Mouse (Mus musculus) large intestine, adult 2 months (tissue): ENCODE data around the gene Arhgef28. TPM values are rescaled to one million over a fixed set of nuclear protein-coding genes. Genes with fewer than 3 reads are reported as not detected.
A peak's percentile ranks its signal among the peaks of the same experiment; 100 is the strongest.

ENCODE experiments used
- DNase-seq: peaks from one replicate; pipeline ENCODE4 v3.0.0-alpha.2; 2012; ENCODE audit warnings: low read depth, low spot score
- WGBS: fragments of 180-500 bp; shearing (Covaris S2); methylation state at CpG from one replicate; pipeline ENCODE4 v1.1.7; 2018; 5-methylcytosine and 5-hydroxymethylcytosine counted together
- polyA plus RNA-seq: library from polyadenylated mRNA; depleted of rRNA; stranded (reverse); fragments of >200 nt; gene quantifications from 2 replicates; pipeline ENCODE4 v1.2.3, GENCODE M21; 2012

Gene Arhgef28
- polyA plus RNA-seq, 1 experiment = 2.9 TPM

GRCm38 (mm10) chr13:97999130-97999529 lies 207.1 kb downstream of the Arhgef28 start:
- no peak for DNase-seq
- 86% methylated on average over 8 of the region's 8 CpGs for WGBS

- 48% methylated on average over 8 of the region's 8 CpGs for WGBS
These were observed 207.7 kb downstream of the Arhgef28 start for GRCm38 (mm10) chr13:97998570-97998969.

DNA sequence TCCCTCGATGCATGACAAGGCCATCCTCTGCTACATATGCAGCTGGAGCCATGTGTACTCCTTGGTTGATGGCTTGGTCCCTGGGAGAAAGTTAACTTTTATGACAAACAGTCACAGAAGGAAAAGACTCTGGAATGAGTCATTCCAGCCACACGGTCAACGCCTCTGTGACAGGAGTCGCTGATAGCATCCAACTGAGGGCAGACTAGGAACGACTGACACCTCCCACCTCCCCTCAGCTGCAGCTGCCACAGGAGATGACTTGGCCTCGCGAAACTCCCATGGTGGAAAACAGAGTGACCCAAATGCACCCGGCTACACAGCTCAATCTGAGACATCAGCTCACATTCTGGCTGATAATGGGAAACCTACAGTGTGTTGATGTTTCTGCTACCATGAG lies 215.3 kb downstream of the Arhgef28 start:
- WGBS = 18% methylated on average over 8 of the region's 8 CpGs
- DNase-seq = no peak

More at GRCm38 (mm10) chr13:97998570-97998969, 207.7 kb downstream of the Arhgef28 start:
- no peak for DNase-seq

- no peak for DNase-seq
- WGBS = 93% methylated on average over 6 of the region's 6 CpGs
These were observed 217.4 kb downstream of the Arhgef28 start for GRCm38 (mm10) chr13:97988796-97989195.

DNA sequence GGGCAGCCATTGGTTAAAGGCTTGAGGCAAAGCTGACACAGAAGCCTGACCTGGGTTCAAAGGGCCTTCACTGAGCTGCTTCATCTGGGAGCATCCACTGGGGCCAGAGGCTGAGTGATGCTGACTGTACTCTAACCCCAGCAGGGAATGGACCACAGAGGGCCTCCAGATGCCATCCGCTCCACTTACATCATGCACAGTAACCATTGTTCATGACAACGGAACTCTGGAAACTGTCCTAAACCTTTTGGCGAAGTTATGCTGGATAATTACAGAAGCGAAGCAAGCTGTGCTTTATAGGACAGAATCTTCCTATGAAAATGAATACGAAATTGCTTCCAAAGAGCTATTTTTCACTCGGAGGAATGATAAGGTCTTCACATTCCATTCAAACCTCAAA lies 219.5 kb downstream of the Arhgef28 start:
- no peak for DNase-seq
- 88% methylated on average over 6 of the region's 6 CpGs for whole genome bisulfite sequencing

GRCm38 (mm10) chr13:97977104-97977503 lies 229.1 kb downstream of the Arhgef28 start:
- WGBS = 40% methylated on average over 9 of the region's 9 CpGs
- no peak for DNase-seq

- 28% methylated on average over 2 of the region's 2 CpGs for WGBS
- peak; percentile 89 for DNase-seq
These were observed 229.6 kb downstream of the Arhgef28 start for GRCm38 (mm10) chr13:97976642-97977041.

- peak; percentile 39 for DNase-seq
- WGBS = 13% methylated on average over 6 of the region's 6 CpGs
These were observed 231.6 kb downstream of the Arhgef28 start for GRCm38 (mm10) chr13:97974532-97975194.

- DNase-seq = no peak
- 57% methylated on average over 4 of the region's 4 CpGs for WGBS
These were observed 232.3 kb downstream of the Arhgef28 start for GRCm38 (mm10) chr13:97973915-97974314.

DNA sequence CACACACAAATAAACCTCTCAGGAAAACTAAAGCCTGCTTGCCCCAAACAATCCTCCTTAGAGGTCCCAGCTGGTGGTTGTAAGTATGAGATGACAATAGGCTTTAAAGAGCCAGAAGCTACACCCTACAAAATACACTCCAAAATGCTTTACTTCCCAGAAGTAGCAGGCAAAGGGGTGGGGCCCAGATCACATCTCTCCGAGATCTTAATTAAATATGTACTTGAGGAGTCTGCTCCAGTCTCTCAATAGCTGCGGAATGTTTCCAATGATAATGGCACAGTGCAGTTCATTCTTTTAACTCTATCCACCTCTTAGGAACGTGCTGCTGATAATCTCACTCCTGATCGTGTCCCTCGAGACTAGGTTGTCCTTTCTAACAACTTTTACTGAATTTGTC lies 240.2 kb downstream of the Arhgef28 start:
- DNase-seq = no peak

DNA sequence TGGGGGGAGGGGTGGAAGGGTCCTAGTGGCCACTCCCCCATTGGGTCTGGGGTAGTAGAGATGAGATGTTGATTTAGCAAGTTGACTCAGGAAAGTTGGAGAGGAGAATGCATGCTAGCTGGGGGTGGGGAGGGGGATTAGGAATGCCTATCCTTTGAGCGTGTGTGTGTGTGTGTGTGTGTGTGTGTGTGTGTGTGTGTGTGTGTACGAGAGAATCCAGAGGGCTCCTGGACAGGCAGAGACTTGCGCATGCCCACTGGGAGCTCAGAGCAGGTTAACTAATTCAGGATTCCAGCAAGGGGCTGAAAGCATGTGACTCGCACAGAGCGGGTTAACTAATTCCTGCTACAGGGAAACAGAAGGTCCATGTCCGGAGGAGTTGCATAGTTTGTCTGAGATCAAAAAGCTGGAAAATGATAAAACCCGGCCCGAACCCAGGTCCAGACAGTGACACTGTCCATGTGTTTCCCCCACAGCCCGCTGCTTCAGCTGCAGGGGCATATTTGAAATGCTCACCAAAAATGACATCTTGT lies 241.3 kb downstream of the Arhgef28 start:
- 83% methylated on average over 9 of the region's 9 CpGs for WGBS
- no peak for DNase-seq

More for the DNA sequence above, 240.2 kb downstream of the Arhgef28 start:
- WGBS = 59% methylated on average over 5 of the region's 5 CpGs

GRCm38 (mm10) chr13:97960142-97960541 lies 246.1 kb downstream of the Arhgef28 start:
- no peak for DNase-seq
- 76% methylated on average over 4 of the region's 4 CpGs for whole genome bisulfite sequencing

DNA sequence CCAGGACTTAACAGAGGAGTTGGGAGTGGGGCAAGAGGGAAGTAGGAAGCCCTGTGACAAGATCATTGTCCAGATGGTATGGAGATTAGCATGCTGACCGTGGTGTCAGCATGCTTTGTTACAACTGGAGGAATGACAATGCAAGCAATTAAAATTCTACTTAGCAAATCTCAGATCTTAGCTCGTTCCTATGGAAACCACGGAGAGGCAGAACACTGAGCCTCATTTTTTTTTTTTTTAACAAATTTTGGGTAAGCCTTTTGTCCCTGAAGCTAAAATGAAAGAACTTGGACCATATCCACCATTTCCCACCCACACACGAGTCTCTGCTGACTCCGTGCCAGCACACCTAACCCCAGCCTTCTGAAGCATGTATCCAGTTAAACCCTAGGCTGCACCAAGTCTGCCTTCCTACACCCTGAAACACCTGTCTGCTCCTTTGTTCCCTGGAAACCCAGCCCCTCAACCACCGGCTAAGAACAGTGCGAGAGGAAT lies 246.8 kb downstream of the Arhgef28 start:
- WGBS = 57% methylated on average over 7 of the region's 7 CpGs
- no peak for DNase-seq

DNA sequence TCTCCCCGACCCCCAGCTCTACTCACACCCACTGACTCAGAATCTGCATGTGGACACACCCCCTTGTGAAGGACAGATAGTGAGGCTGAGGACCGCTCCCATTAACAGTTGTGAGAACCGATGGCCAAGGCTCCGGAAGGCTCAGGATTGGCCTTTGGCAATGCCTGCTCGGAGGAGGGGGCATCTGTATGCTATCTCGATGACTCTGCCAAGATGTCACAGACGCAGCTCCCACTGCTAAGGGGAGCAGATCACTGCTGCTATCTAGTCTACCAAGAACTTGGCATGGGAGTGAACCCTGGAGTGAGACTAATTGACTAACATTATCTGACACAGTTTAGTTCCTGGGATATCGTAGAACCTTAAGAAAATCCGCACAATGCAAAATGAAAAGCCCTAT lies 250.5 kb downstream of the Arhgef28 start:
- 76% methylated on average over 9 of the region's 9 CpGs for WGBS
- no peak for DNase-seq

DNA sequence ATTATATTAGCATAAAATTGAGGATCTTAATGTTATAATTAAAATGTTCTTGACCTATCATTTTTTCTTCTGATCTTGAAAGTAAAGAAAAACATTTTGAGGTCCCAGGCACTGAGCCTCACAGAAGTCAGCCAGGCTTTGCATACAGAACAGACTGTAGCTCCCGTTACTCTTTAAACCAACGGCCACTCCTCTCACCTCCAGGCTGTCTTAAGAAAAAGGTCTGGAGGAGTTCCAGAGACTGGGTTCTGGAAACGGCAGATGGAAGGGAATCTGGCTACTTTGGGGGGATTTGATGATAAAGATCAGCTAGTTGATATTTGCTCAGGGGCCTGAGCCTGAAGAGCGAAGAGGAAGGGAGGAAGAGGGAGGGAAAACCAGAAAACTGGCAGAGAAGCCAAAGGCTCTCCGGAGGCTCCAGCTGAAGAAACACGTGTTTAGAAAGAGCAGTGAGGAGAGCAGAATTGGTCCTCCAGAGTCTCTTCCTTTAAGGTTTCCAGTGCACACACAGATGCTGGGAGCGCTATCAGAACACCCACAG lies 251.2 kb downstream of the Arhgef28 start:
- DNase-seq = no peak
- WGBS = 57% methylated on average over 7 of the region's 7 CpGs

DNA sequence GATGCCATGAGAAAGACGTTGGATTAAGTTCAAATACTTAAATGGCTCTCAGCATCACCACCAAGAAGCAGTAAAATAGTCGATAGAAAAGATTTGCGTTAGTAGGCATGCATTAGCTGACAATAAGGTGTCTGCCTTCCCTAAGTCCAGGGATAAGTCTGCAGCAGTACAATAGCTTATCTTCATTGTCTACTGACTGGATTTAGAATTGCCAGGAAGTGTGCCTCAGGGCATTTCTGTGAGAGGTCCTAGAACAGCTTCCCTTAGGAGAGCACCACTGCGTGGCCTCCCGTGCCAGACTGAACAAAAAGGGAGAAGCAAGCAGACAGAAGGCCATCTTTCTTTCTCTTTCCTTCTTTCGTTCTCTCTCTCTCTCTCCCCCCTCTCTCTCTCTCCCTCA lies 252.2 kb downstream of the Arhgef28 start:
- 79% methylated on average over 6 of the region's 6 CpGs for WGBS
- no peak for DNase-seq

DNA sequence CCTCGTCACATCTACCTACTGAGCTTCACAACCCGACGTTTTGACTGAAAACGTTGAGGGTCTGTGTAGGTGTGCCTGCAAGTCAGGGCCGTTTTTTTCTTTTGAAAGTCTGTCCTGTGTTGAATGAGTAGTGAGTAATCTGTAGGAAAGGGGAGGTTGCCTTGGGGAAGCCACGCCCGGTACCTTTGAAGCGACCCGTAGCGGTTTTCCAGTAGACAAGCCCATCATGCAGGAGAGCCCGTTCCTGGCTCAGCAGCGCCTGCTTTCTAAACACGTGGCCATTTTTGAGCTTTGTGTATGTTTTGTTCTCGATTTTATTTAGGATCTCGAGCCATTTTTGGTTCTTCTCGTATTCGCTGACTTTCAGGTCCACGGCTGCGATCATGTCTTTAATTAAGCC lies 252.7 kb downstream of the Arhgef28 start:
- WGBS = 93% methylated on average over 19 of the region's 19 CpGs
- DNase-seq = no peak

DNA sequence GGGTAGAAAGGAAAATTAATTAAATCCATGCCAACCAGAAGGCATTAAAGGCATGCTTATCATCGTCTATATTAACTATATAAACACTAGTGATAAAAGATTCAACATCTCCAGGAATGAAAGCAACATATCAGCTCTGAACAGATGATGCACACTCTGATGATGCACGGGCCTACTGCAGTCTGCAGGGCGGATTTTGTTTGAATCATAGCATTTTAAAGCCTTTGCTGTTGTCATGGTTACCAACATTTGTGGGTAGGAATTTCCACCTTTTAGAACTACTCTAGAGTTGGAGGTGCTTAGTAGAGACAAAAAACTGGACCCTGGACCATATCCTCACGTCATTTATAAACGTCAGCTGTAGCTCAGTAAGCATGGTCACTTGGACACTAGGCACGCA lies 257.4 kb downstream of the Arhgef28 start:
- DNase-seq = no peak
- 91% methylated on average over 6 of the region's 6 CpGs for WGBS

DNA sequence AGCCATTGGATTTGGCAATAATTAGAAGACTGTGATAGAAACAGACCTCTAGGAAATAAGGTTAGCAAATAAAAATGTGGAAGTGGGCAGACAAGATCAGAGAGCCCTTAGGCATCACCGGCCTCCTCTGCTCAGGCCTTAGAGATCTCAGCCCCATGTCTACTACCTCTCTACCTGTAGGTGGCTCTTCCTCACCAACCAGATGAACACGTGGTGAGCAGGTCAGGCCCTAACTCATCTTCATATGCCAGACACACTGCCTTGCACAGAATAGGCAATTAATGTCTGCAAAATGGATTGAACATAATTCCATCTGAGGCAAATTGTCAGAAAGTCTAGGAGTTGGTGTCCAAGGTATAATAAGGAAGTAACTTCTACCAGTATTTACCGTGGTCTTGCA lies 258.6 kb downstream of the Arhgef28 start:
- WGBS = 46% methylated on average over 3 of the region's 3 CpGs
- DNase-seq = no peak

GRCm38 (mm10) chr13:97946422-97946821 lies 259.8 kb downstream of the Arhgef28 start:
- WGBS = 39% methylated on average over 7 of the region's 7 CpGs
- peak; percentile 31 for DNase-seq
